Mouse (Mus musculus): ENCODE measurements around the gene Pnpla8. TPM values are rescaled to one million over a fixed set of nuclear protein-coding genes. Genes with fewer than 3 reads are reported as not detected.

Gene Pnpla8
- polyA plus RNA-seq, 1 experiment from 2014 or later = 133 TPM

GRCm38 (mm10) chr12:44292281-44292680, 71.1 kb downstream of the Pnpla8 start:
- H3K4me3 ChIP-seq (ENCODE audit: low read depth, low read length) = no peak overlapping the region
- no peak overlapping the region for H3K4me2 ChIP-seq (ENCODE audit: low read length)
- DNase-seq (ENCODE audit: low spot score) (peak; percentile 88), ATAC-seq (peak; percentile 80)
- H3K36me3 ChIP-seq (ENCODE audit: control insufficient read depth, insufficient read depth, low read length) = peaks cover 26% of the 10 kb centered on the region
- no peak overlapping the region for H3K27ac ChIP-seq (ENCODE audit: low read depth, low read length)
- no peaks in the 10 kb centered on the region for H3K4me1 ChIP-seq (ENCODE audit: control insufficient read depth, insufficient read depth, low read length)
- no peaks in the 10 kb centered on the region for H3K9me3 ChIP-seq (replicated peaks; ENCODE audit: control insufficient read depth, low read length)
- H3K9ac ChIP-seq (ENCODE audit: low read length) = no peak overlapping the region
- no peaks in the 10 kb centered on the region for H3K27me3 ChIP-seq (replicated peaks; ENCODE audit: control insufficient read depth, insufficient read depth, low read length)

DNA sequence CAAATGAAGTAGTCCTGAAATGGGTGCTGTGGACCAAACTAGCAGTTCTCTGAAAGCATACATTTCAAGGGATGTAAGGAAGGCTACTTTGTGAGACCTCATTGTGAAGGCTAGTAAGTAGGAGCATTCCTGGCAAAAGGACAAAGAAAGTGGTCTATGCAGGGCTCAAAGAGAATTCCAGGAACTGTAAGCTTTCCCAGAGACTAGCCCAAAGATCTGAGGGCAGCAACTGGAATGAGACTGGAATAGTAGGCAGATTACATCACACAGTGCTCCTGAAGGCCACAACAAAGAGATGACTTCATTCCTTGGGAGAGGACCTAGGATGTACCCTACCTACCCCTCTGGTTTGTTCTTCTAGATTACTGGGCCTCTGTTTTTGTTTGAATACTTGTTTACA, 79.6 kb downstream of the Pnpla8 start:
- Histone ChIP-seq H3K4me1 (ENCODE audit: control insufficient read depth, insufficient read depth, low read length) (no peaks in the 10 kb centered on the region), H3K9ac (ENCODE audit: low read length) (no peak overlapping the region), H3K27ac (ENCODE audit: low read depth, low read length) (peak overlapping the region; percentile 9; the same call in 1 of the 2 replicates), H3K9me3 (replicated peaks; ENCODE audit: control insufficient read depth, low read length) (no peaks in the 10 kb centered on the region), H3K27me3 (replicated peaks; ENCODE audit: control insufficient read depth, insufficient read depth, low read length) (no peaks in the 10 kb centered on the region), H3K4me3 (ENCODE audit: low read depth, low read length) (no peak overlapping the region), H3K4me2 (ENCODE audit: low read length) (no peak overlapping the region), H3K36me3 (ENCODE audit: control insufficient read depth, insufficient read depth, low read length) (peaks cover 25% of the 10 kb centered on the region)
- peak; percentile 59 for DNase-seq (ENCODE audit: low spot score)
- peak; percentile 62 for ATAC-seq

GRCm38 (mm10) chr12:44304012-44304411, 82.8 kb downstream of the Pnpla8 start:
- no peaks in the 10 kb centered on the region for H3K27me3 ChIP-seq (replicated peaks; ENCODE audit: control insufficient read depth, insufficient read depth, low read length)
- no peak for DNase-seq (ENCODE audit: low spot score)
- no peak overlapping the region for H3K9ac ChIP-seq (ENCODE audit: low read length)
- no peak overlapping the region for H3K4me2 ChIP-seq (ENCODE audit: low read length)
- H3K4me3 ChIP-seq (ENCODE audit: low read depth, low read length) = no peak overlapping the region
- no peaks in the 10 kb centered on the region for H3K9me3 ChIP-seq (replicated peaks; ENCODE audit: control insufficient read depth, low read length)
- WGBS = 98% methylated on average over 1 of the region's 1 CpGs
- no peak overlapping the region for H3K27ac ChIP-seq (ENCODE audit: low read depth, low read length)
- no peak for ATAC-seq
- no peaks in the 10 kb centered on the region for H3K4me1 ChIP-seq (ENCODE audit: control insufficient read depth, insufficient read depth, low read length)
- H3K36me3 ChIP-seq (ENCODE audit: control insufficient read depth, insufficient read depth, low read length) = peaks cover 35% of the 10 kb centered on the region

DNA sequence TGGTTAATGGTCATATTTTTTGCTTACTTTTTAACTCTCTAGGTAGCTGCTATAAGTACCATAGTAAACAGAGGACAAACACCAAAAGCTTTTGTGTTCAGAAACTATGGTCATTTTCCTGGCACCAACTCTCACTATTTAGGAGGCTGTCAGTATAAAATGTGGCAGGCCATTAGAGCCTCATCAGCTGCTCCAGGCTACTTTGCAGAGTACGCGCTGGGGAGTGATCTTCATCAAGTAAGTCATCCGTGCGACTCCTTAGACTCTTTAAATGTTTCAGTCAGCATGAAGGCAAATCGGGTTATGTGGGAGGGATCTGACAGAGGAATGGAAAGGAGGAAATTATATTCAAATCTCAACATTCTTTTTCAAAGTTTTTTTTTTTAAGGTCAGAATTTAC, 83.7 kb downstream of the Pnpla8 start:
- WGBS = 65% methylated on average over 5 of the region's 5 CpGs
- Histone ChIP-seq H3K4me1 (ENCODE audit: control insufficient read depth, insufficient read depth, low read length) (no peaks in the 10 kb centered on the region), H3K9me3 (replicated peaks; ENCODE audit: control insufficient read depth, low read length) (no peaks in the 10 kb centered on the region), H3K27me3 (replicated peaks; ENCODE audit: control insufficient read depth, insufficient read depth, low read length) (no peaks in the 10 kb centered on the region), H3K4me3 (ENCODE audit: low read depth, low read length) (no peak overlapping the region), H3K27ac (ENCODE audit: low read depth, low read length) (no peak overlapping the region), H3K4me2 (ENCODE audit: low read length) (no peak overlapping the region), H3K36me3 (ENCODE audit: control insufficient read depth, insufficient read depth, low read length) (peaks cover 35% of the 10 kb centered on the region), H3K9ac (ENCODE audit: low read length) (no peak overlapping the region)
- ATAC-seq (no peak), DNase-seq (ENCODE audit: low spot score) (no peak)

DNA sequence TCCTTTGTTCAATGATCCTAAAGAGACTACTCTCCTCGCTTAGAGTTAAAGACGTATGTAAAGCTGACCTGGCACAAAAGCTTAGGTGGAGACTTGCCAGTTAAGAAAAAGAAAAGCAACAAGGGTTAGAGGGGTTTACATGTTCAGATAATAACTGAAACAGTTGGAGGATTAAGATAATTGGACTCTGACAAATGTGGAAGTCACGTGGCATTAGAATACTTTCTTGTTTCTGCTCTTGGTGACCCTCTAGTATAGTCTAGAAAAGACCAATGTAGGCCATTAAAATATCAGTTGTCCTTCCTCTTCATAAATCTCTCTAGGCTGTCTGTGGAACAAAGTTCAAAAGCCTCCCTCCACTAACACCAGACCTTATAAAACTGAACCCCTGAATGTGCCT, 87.1 kb downstream of the Pnpla8 start:
- Histone ChIP-seq H3K27ac (ENCODE audit: low read depth, low read length) (no peak overlapping the region), H3K9ac (ENCODE audit: low read length) (no peak overlapping the region), H3K36me3 (ENCODE audit: control insufficient read depth, insufficient read depth, low read length) (peaks cover 33% of the 10 kb centered on the region), H3K27me3 (replicated peaks; ENCODE audit: control insufficient read depth, insufficient read depth, low read length) (no peaks in the 10 kb centered on the region), H3K4me3 (ENCODE audit: low read depth, low read length) (no peak overlapping the region), H3K4me1 (ENCODE audit: control insufficient read depth, insufficient read depth, low read length) (no peaks in the 10 kb centered on the region), H3K9me3 (replicated peaks; ENCODE audit: control insufficient read depth, low read length) (no peaks in the 10 kb centered on the region), H3K4me2 (ENCODE audit: low read length) (no peak overlapping the region)
- DNase-seq (ENCODE audit: low spot score) = no peak
- 72% methylated on average over 3 of the region's 3 CpGs for WGBS
- ATAC-seq = no peak

DNA sequence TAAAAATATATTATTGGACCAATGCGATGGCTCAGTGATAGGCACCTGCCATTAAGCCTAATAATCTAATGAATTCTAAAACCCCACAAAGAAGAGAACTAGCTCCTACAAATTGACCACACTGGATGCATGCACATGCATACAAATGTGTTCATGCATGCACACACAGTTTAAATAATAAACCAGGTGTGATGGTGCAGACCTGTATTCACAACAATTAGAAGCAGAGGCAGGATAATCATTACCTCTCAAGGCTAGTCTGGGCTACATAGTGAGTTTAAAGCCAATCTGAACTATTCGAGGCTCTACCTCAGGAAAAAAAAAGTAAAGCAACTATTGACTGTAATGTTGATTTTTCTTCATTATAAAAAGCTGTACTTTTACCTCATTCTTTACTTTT, 94.0 kb downstream of the Pnpla8 start:
- H3K27ac ChIP-seq (ENCODE audit: low read depth, low read length) = no peak overlapping the region
- peaks cover 11% of the 10 kb centered on the region for H3K36me3 ChIP-seq (ENCODE audit: control insufficient read depth, insufficient read depth, low read length)
- no peaks in the 10 kb centered on the region for H3K9me3 ChIP-seq (replicated peaks; ENCODE audit: control insufficient read depth, low read length)
- H3K4me3 ChIP-seq (ENCODE audit: low read depth, low read length) = no peak overlapping the region
- WGBS = 93% methylated on average over 2 of the region's 2 CpGs
- ATAC-seq (no peak), DNase-seq (ENCODE audit: low spot score) (no peak)
- no peaks in the 10 kb centered on the region for H3K27me3 ChIP-seq (replicated peaks; ENCODE audit: control insufficient read depth, insufficient read depth, low read length)
- H3K4me2 ChIP-seq (ENCODE audit: low read length) = no peak overlapping the region
- H3K9ac ChIP-seq (ENCODE audit: low read length) = no peak overlapping the region
- H3K4me1 ChIP-seq (ENCODE audit: control insufficient read depth, insufficient read depth, low read length) = no peaks in the 10 kb centered on the region

DNA sequence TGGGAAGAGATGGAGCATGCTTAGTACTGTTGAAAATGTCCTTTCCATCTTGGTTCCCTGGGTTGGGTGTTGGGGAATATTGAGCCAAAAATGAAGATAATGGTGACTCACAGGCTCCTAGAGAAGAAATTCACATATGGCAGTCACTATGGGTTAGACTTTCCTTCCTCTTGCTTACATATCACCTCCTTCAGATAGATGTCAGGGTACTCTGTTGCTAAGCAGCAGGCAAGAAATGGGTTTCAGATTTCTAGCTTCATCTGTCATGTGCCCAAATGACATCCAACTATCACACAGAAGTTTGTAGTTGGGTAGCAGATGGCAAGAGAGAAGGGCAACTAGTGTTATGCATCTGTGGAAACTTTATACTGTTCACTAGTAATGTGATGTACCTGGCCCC, 103.9 kb downstream of the Pnpla8 start:
- no peaks in the 10 kb centered on the region for H3K9me3 ChIP-seq (replicated peaks; ENCODE audit: control insufficient read depth, low read length)
- no peak for ATAC-seq
- H3K36me3 ChIP-seq (ENCODE audit: control insufficient read depth, insufficient read depth, low read length) = no peaks in the 10 kb centered on the region; the same call in 1 of the 2 replicates
- H3K27me3 ChIP-seq (replicated peaks; ENCODE audit: control insufficient read depth, insufficient read depth, low read length) = no peaks in the 10 kb centered on the region
- H3K4me1 ChIP-seq (ENCODE audit: control insufficient read depth, insufficient read depth, low read length) = no peaks in the 10 kb centered on the region; the same call in 1 of the 2 replicates
- H3K27ac ChIP-seq (ENCODE audit: low read depth, low read length) = no peak overlapping the region
- no peak for DNase-seq (ENCODE audit: low spot score)
- H3K4me3 ChIP-seq (ENCODE audit: low read depth, low read length) = no peak overlapping the region
- no peak overlapping the region for H3K9ac ChIP-seq (ENCODE audit: low read length)
- no peak overlapping the region for H3K4me2 ChIP-seq (ENCODE audit: low read length)

GRCm38 (mm10) chr12:44327452-44327851, 106.3 kb downstream of the Pnpla8 start:
- no peak overlapping the region for H3K4me3 ChIP-seq (ENCODE audit: low read depth, low read length)
- 33% methylated on average over 6 of the region's 6 CpGs for WGBS
- no peaks in the 10 kb centered on the region for H3K27me3 ChIP-seq (replicated peaks; ENCODE audit: control insufficient read depth, insufficient read depth, low read length)
- H3K27ac ChIP-seq (ENCODE audit: low read depth, low read length) = no peak overlapping the region
- H3K36me3 ChIP-seq (ENCODE audit: control insufficient read depth, insufficient read depth, low read length) = no peaks in the 10 kb centered on the region
- no peak overlapping the region for H3K4me2 ChIP-seq (ENCODE audit: low read length)
- no peaks in the 10 kb centered on the region for H3K9me3 ChIP-seq (replicated peaks; ENCODE audit: control insufficient read depth, low read length)
- DNase-seq (ENCODE audit: low spot score) = peak; percentile 69
- H3K9ac ChIP-seq (ENCODE audit: low read length) = no peak overlapping the region
- H3K4me1 ChIP-seq (ENCODE audit: control insufficient read depth, insufficient read depth, low read length) = peaks cover 16% of the 10 kb centered on the region
- no peak for ATAC-seq

DNA sequence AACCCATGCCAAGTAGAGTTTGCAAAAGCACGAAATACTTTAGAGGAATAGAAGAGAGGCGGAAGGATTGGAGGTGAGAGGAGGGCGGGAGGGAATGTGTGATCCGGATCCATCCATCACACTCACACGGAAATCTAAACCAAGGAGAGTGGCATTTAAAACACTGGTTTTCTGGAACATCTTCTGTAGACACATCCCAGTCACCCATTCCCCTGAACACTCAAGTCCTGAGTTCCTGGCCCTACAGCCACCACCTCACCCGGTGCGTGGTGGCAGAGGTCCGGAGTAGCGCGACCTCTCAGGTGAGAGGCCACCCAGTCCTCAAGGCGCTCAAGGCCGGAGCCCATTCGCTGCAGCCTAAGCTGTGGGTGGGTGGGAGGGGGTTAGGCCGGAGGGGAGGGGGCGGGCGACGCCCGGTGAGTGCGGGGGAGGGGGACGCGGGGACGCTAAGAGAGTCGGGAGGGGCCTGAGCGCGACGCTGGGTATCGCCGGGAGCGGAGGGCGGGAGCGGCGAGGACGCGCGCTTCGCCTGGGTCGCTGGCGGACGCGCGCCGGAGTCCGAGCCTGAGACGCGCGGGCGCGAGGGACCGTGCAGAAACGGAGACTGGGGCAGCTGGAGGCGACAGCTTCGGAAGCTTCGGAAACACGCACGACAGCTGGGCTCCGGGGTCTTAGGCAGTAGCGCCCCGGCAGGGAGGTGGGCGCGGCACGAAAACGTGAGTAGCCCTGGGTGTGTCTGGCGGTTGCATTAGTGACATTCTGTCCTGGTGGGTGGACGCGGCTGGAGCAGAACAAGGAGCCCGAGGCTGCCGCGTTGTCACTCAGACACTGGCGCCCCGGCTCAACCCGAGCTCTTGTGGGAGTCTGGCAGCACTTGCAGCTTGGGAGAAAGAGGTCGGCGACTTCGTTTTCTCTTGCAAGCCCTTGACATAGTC, 107.5 kb downstream of the Pnpla8 start, which contains the start of gene Nrcam:
Gene Nrcam, plus strand, starts transcription at position 505 of the 935 bp plus-strand sequence.
- H3K9ac ChIP-seq (ENCODE audit: low read length) = peak within 1 kb of the TSS; percentile 76
- ATAC-seq (peak; percentile 78), DNase-seq (ENCODE audit: low spot score) (peak; percentile 88)
- no peaks in the 10 kb centered on the region for H3K9me3 ChIP-seq (replicated peaks; ENCODE audit: control insufficient read depth, low read length)
- peak within 1 kb of the TSS; percentile 70 for H3K4me2 ChIP-seq (ENCODE audit: low read length)
- H3K27ac ChIP-seq (ENCODE audit: low read depth, low read length) = peak within 1 kb of the TSS; percentile 89
- H3K27me3 ChIP-seq (replicated peaks; ENCODE audit: control insufficient read depth, insufficient read depth, low read length) = no peaks in the 10 kb centered on the region
- H3K36me3 ChIP-seq (ENCODE audit: control insufficient read depth, insufficient read depth, low read length) = no peaks in the 10 kb centered on the region
- peaks cover 20% of the 10 kb centered on the region for H3K4me1 ChIP-seq (ENCODE audit: control insufficient read depth, insufficient read depth, low read length)
- H3K4me3 ChIP-seq (ENCODE audit: low read depth, low read length) = peak within 1 kb of the TSS; percentile 73
- 3% methylated on average over 74 of the region's 74 CpGs for WGBS

All from forebrain, embryonic 14.5 days (tissue).